Mouse (Mus musculus): ENCODE results near the gene Tmem120b. TPM values are rescaled to one million over a fixed set of nuclear protein-coding genes. Genes with fewer than 3 reads are reported as not detected.

The Tmem120b gene
- total and polyA plus RNA-seq, 3 experiments, result 5.6 to 6.8 TPM; not detected in 1

GRCm38 (mm10) chr5:123138953-123139721 is 70.9 kb downstream of the Tmem120b start (continued):
- TF ChIP-seq E2F4 (IDR thresholded peaks at IDR 0.05; ENCODE audit: borderline replicate concordance, low read depth, low read length) (peak; percentile 89; the same call in 1 of the 2 replicates), MXI1 (IDR thresholded peaks at IDR 0.05; ENCODE audit: low read depth, low read length) (no peak; the same call in 1 of the 2 replicates), CHD2 (IDR thresholded peaks at IDR 0.05; ENCODE audit: low read length) (no peak), ELF1 (IDR thresholded peaks at IDR 0.05; ENCODE audit: low read depth, low read length) (no peak), GATA1 (IDR thresholded peaks at IDR 0.05; ENCODE audit: low read depth, low read length) (no peak), TCF12 (IDR thresholded peaks at IDR 0.05; ENCODE audit: low read depth, low read length) (peak; percentile 35), MAZ (IDR thresholded peaks at IDR 0.05; ENCODE audit: low read depth, low read length) (peak; percentile 52; the same call in 1 of the 2 replicates), CHD1 (IDR thresholded peaks at IDR 0.05; ENCODE audit: low read depth, low read length) (peak; percentile 15; the same call in 1 of the 2 replicates), POLR2A (IDR thresholded peaks at IDR 0.05; ENCODE audit: control insufficient read depth in 1 of 2, insufficient read depth in 1 of 2, low read depth in 1 of 2, low read length in 2 of 2, poor library complexity in 1 of 2) (peak in 1 of 2 experiments; percentile 53; a peak in 3 of 4 replicates), EP300 (IDR thresholded peaks at IDR 0.05; ENCODE audit: low read depth in 1 of 2, low read length in 2 of 2) (peak in 1 of 2 experiments; percentile 15; a peak in 1 of 4 replicates)

- H3K4me1 ChIP-seq (ENCODE audit: control insufficient read depth in 1 of 2, insufficient read depth in 2 of 2, low read length in 2 of 2), result peaks cover 3 to 19% of the 10 kb centered on the region in 2 experiments; a peak in 3 of 4 replicates
Observed at GRCm38 (mm10) chr5:123139722-123140627, 71.8 kb downstream of the Tmem120b start.

More at GRCm38 (mm10) chr5:123139722-123140627, 71.8 kb downstream of the Tmem120b start:
- Histone ChIP-seq H3K9ac (ENCODE audit: control insufficient read depth, low read depth, low read length, poor library complexity, severe bottlenecking) (peak overlapping the region; percentile 98), H3K79me2 (ENCODE audit: control insufficient read depth, insufficient read depth, low read length, poor library complexity) (peaks cover 74% of the 10 kb centered on the region), H3K9me3 (replicated peaks; ENCODE audit: insufficient read depth, low read length) (no peaks in the 10 kb centered on the region), H3K36me3 (ENCODE audit: control insufficient read depth in 1 of 2, insufficient read depth in 2 of 2, low read length in 2 of 2) (peaks cover 0 to 14% of the 10 kb centered on the region in 2 experiments; a peak in 3 of 4 replicates), H3K27ac (ENCODE audit: control insufficient read depth, low read depth, low read length) (peak overlapping the region; percentile 100), H3K27me3 (ENCODE audit: control insufficient read depth in 1 of 2, insufficient read depth in 2 of 2, low read length in 2 of 2) (no peaks in the 10 kb centered on the region), H3K4me3 (ENCODE audit: control insufficient read depth in 1 of 2, insufficient read depth in 1 of 2, low read depth in 2 of 2, low read length in 2 of 2) (peak overlapping the region; percentile 78 to 81)
- TF ChIP-seq UBTF (IDR thresholded peaks at IDR 0.05; ENCODE audit: borderline replicate concordance, insufficient read depth, low read depth, low read length), result no peak
- no peak for TF ChIP-seq GATA1 (IDR thresholded peaks at IDR 0.05; ENCODE audit: low read depth, low read length)
- TF ChIP-seq MEF2A (IDR thresholded peaks at IDR 0.05; ENCODE audit: extremely low read depth, insufficient replicate concordance, low read depth, low read length, poor library complexity, severe bottlenecking), result no peak
- 0 out of 2 replicates have a peak, but pooled peaks have one; percentile 9 for TF ChIP-seq POLR2AphosphoS2 (IDR thresholded peaks at IDR 0.05; ENCODE audit: low read length)
- no peak for TF ChIP-seq SMC3 (IDR thresholded peaks at IDR 0.05; ENCODE audit: low read depth, low read length)
- TF ChIP-seq POLR2A (IDR thresholded peaks at IDR 0.05; ENCODE audit: control insufficient read depth in 1 of 2, insufficient read depth in 1 of 2, low read depth in 1 of 2, low read length in 2 of 2, poor library complexity in 1 of 2), result peak in 1 of 2 experiments; percentile 39; a peak in 1 of 4 replicates
- TF ChIP-seq MYB (IDR thresholded peaks at IDR 0.05; ENCODE audit: low read depth, low read length), result no peak
- no peak for TF ChIP-seq MAZ (IDR thresholded peaks at IDR 0.05; ENCODE audit: low read depth, low read length)
- no peak for TF ChIP-seq GABPA (IDR thresholded peaks at IDR 0.05; ENCODE audit: low read depth, low read length)
- 0 out of 2 replicates have a peak, but pooled peaks have one; percentile 27 for TF ChIP-seq SIN3A (IDR thresholded peaks at IDR 0.05; ENCODE audit: low read length)
- TF ChIP-seq MYC (IDR thresholded peaks at IDR 0.05; ENCODE audit: low read depth, low read length), result peak; percentile 38
- TF ChIP-seq ZNF384 (IDR thresholded peaks at IDR 0.05; ENCODE audit: low read depth, low read length), result 0 out of 2 replicates have a peak, but pooled peaks have one; percentile 0
- no peak for TF ChIP-seq NELFE (IDR thresholded peaks at IDR 0.05; ENCODE audit: low read depth, low read length)
- TF ChIP-seq ZC3H11A (IDR thresholded peaks at IDR 0.05; ENCODE audit: low read depth, low read length), result no peak
- no peak for TF ChIP-seq POLR2AphosphoS5 (IDR thresholded peaks at IDR 0.05; ENCODE audit: borderline replicate concordance, low read depth, low read length)
- peak; percentile 98 for TF ChIP-seq CHD1 (IDR thresholded peaks at IDR 0.05; ENCODE audit: low read depth, low read length)
- TF ChIP-seq ETS1 (IDR thresholded peaks at IDR 0.05; ENCODE audit: low read depth, low read length), result no peak
- TF ChIP-seq ZKSCAN1 (IDR thresholded peaks at IDR 0.05; ENCODE audit: low read depth, low read length), result no peak
- no peak for TF ChIP-seq JUND (IDR thresholded peaks at IDR 0.05; ENCODE audit: low read depth, low read length)
- DNase-seq (ENCODE audit: low read depth, low spot score), result peak; percentile 70
